Mouse (Mus musculus): ENCODE measurements at regions not wholly inside any gene's neighbourhood (a gene's known extent, or its start where the extent isn't known, plus 50 kb on each side); places are given as distances from the start of the nearest gene placed in this dataset.

DNA sequence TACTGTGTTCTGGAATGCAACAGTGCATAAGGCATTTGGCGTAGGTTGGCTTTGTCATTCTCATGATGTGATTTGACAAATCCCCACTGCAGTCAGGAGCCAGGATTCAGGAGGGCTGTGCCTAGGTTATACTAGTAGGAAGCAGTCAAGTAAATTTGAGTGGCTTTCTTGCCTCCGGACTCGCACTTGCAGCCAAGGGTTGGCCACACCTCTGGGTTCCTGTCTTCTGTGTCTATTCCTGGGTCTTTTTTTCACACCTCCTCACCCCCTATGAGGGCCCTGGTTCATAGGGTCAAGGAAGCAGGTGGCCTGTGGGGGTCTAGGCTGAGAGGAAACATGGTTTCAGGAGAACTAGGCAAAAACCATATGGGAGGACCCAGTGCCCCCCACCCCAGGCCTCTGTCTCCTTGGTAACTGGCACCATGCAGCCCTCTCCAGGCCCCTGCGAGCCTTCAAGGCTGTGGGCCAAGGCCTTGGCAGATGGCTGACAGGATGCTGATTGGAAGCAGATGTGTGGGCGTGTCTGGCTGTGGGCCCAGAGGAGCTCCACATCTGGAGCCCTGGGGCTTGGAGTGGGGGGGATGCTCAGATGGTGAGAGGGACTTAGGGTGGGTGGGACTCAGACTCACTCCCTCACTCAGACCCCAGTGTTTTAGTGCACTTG lies 195.7 kb downstream of the Rgs3 start:
- Histone ChIP-seq H3K27ac (ENCODE audit: insufficient read depth, low read depth, low read length) (no peak overlapping the region), H3K27me3 (ENCODE audit: control insufficient read depth, insufficient read depth, low read length) (no peaks in the 10 kb centered on the region), H3K4me3 (ENCODE audit: low read depth, low read length) (no peak overlapping the region), H3K36me3 (ENCODE audit: control insufficient read depth, insufficient read depth, low read length) (no peaks in the 10 kb centered on the region), H3K4me1 (ENCODE audit: control insufficient read depth, insufficient read depth, insufficient read length, low read length) (no peaks in the 10 kb centered on the region)
- WGBS: 63% methylated on average over 5 of the region's 5 CpGs
- TF ChIP-seq POLR2A (IDR thresholded peaks at IDR 0.05; ENCODE audit: low read depth, low read length) (no peak), CTCF (IDR thresholded peaks at IDR 0.05; ENCODE audit: extremely low read depth, insufficient read length, insufficient replicate concordance, low read depth, low read length) (no peak)

DNA sequence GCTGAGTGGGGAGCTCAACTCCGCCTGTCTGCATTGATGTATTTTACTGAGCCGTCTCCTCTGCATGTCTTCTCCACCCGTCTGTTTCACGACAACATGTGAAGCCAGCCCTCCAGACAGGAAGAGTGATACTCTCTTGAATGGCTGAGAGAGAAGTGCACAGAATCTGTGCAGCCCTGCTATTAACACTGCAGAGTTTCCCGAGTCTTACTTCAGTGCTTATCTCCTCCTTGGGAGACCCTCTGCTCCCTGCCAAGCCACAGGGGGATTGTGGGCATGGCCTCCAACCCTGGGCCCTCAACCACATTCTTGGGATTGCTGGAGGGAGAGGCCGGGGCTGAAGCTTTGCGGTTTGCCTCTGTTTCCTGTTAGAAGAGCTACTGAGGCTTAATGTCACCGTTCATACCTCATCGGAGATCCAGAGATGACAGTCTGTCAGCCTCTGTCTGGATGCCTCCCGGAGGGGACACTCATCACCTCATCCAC lies 197.1 kb downstream of the Rgs3 start:
- H3K27ac ChIP-seq (ENCODE audit: insufficient read depth, low read depth, low read length): no peak overlapping the region
- H3K4me3 ChIP-seq (ENCODE audit: low read depth, low read length): no peak overlapping the region
- peaks cover 2% of the 10 kb centered on the region; the same call in 1 of the 2 replicates for H3K4me1 ChIP-seq (ENCODE audit: control insufficient read depth, insufficient read depth, insufficient read length, low read length)
- WGBS: 40% methylated on average over 10 of the region's 10 CpGs
- H3K36me3 ChIP-seq (ENCODE audit: control insufficient read depth, insufficient read depth, low read length): no peaks in the 10 kb centered on the region
- TF ChIP-seq POLR2A (IDR thresholded peaks at IDR 0.05; ENCODE audit: low read depth, low read length) (no peak), CTCF (IDR thresholded peaks at IDR 0.05; ENCODE audit: extremely low read depth, insufficient read length, insufficient replicate concordance, low read depth, low read length) (no peak)
- no peaks in the 10 kb centered on the region for H3K27me3 ChIP-seq (ENCODE audit: control insufficient read depth, insufficient read depth, low read length)

DNA sequence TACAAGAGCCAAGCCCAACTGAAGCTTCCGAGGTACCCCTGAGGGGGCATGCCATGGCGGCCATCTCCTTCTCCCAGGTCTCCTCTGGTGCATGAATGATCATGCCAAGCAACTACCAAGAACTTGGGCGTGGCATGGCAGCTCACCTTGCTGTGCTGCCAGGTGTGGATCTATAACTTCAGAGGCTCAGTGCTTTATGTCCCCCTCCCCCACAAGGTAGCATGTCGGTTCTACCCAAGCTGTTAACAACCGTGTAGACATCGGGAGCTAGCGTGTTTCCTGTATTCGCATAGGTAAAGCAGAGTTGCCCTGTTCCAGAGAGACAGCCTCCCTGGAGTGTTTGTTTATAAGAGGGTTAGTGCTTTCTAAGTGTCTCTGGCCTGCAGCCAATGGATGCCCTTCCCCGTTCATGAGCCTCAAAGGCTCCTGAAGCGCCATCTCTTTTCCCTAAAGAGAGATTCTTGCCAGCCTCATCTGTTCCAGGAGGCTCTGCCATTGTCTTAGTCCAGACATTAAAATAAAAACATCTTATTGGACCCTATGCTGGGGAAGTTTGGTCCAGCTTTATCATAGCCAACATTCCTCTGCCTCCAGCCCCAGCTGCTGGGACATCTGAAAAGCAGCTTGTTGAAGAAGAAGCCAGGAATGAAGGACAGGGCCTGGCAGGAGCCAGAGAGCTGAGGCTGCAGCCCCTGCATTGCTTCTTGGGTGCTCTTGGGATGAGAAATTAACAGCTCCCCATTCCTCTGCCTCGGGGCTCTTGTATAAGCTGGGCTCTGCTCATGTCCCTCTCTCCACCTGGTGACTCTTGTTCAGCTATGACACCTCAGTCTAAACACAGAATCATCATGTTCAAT lies 201.3 kb downstream of the Rgs3 start:
- no peaks in the 10 kb centered on the region for H3K36me3 ChIP-seq (ENCODE audit: control insufficient read depth, insufficient read depth, low read length)
- no peak overlapping the region for H3K4me3 ChIP-seq (ENCODE audit: low read depth, low read length)
- peaks cover 2% of the 10 kb centered on the region; the same call in 1 of the 2 replicates for H3K4me1 ChIP-seq (ENCODE audit: control insufficient read depth, insufficient read depth, insufficient read length, low read length)
- no peak overlapping the region for H3K27ac ChIP-seq (ENCODE audit: insufficient read depth, low read depth, low read length)
- H3K27me3 ChIP-seq (ENCODE audit: control insufficient read depth, insufficient read depth, low read length): no peaks in the 10 kb centered on the region
- 42% methylated on average over 11 of the region's 11 CpGs for WGBS
- TF ChIP-seq CTCF (IDR thresholded peaks at IDR 0.05; ENCODE audit: extremely low read depth, insufficient read length, insufficient replicate concordance, low read depth, low read length): no peak
- no peak for TF ChIP-seq POLR2A (IDR thresholded peaks at IDR 0.05; ENCODE audit: low read depth, low read length)

DNA sequence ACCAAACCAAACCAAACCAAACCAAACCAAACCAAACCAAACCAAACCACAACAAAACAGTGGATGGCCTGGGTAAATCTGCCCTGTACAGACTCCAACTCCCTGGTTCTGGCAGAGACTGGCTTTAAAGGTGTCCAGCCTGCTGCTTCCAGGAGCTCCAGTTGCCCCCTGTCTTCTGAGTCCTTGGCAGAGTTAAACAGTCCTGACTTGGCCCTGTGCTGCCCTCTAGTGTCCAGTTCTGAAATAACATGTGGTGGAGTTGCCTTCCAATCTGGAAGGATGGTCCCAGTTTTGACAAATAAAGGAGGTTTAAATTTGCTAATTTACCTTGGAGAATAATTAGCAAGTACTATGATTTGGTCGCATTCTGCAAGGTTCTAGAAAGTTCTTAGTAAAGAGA lies 202.0 kb downstream of the Rgs3 start:
- TF ChIP-seq CTCF (IDR thresholded peaks at IDR 0.05; ENCODE audit: extremely low read depth, insufficient read length, insufficient replicate concordance, low read depth, low read length): peak; percentile 81; the same call in 1 of the 2 replicates
- TF ChIP-seq POLR2A (IDR thresholded peaks at IDR 0.05; ENCODE audit: low read depth, low read length): no peak
- no peaks in the 10 kb centered on the region for H3K36me3 ChIP-seq (ENCODE audit: control insufficient read depth, insufficient read depth, low read length)
- 2% methylated on average over 1 of the region's 1 CpGs for WGBS
- H3K4me1 ChIP-seq (ENCODE audit: control insufficient read depth, insufficient read depth, insufficient read length, low read length): peaks cover 2% of the 10 kb centered on the region; the same call in 1 of the 2 replicates
- no peak overlapping the region for H3K4me3 ChIP-seq (ENCODE audit: low read depth, low read length)
- H3K27me3 ChIP-seq (ENCODE audit: control insufficient read depth, insufficient read depth, low read length): no peaks in the 10 kb centered on the region
- H3K27ac ChIP-seq (ENCODE audit: insufficient read depth, low read depth, low read length): no peak overlapping the region

DNA sequence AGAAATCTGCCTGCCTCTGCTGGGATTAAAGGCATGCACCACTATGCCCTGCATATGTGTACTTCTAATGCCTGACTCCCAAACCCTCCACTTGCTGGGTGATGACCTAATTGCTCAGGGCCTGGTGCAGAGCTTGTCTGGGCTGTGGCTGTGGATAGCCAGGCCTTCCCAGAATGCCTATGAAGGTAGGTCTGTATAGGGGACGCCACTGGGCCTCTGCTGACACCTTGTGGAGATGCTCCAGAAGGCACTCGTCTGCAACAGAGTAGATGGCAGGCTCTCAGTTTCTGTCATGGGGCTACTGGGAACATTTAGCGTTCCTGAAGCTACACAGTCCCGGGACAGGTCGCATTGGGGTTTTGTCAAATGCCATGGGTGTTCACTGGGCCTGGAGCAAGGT lies 201.4 kb upstream of the Zfp618 start:
- H3K36me3 ChIP-seq (ENCODE audit: control insufficient read depth, insufficient read depth, low read length): no peaks in the 10 kb centered on the region
- 4% methylated on average over 5 of the region's 5 CpGs for WGBS
- no peaks in the 10 kb centered on the region for H3K27me3 ChIP-seq (ENCODE audit: control insufficient read depth, insufficient read depth, low read length)
- H3K4me3 ChIP-seq (ENCODE audit: low read depth, low read length): no peak overlapping the region
- no peak for TF ChIP-seq POLR2A (IDR thresholded peaks at IDR 0.05; ENCODE audit: low read depth, low read length)
- peak; percentile 83 for TF ChIP-seq CTCF (IDR thresholded peaks at IDR 0.05; ENCODE audit: extremely low read depth, insufficient read length, insufficient replicate concordance, low read depth, low read length)
- H3K27ac ChIP-seq (ENCODE audit: insufficient read depth, low read depth, low read length): no peak overlapping the region
- H3K4me1 ChIP-seq (ENCODE audit: control insufficient read depth, insufficient read depth, insufficient read length, low read length): peaks cover 2% of the 10 kb centered on the region; the same call in 1 of the 2 replicates

DNA sequence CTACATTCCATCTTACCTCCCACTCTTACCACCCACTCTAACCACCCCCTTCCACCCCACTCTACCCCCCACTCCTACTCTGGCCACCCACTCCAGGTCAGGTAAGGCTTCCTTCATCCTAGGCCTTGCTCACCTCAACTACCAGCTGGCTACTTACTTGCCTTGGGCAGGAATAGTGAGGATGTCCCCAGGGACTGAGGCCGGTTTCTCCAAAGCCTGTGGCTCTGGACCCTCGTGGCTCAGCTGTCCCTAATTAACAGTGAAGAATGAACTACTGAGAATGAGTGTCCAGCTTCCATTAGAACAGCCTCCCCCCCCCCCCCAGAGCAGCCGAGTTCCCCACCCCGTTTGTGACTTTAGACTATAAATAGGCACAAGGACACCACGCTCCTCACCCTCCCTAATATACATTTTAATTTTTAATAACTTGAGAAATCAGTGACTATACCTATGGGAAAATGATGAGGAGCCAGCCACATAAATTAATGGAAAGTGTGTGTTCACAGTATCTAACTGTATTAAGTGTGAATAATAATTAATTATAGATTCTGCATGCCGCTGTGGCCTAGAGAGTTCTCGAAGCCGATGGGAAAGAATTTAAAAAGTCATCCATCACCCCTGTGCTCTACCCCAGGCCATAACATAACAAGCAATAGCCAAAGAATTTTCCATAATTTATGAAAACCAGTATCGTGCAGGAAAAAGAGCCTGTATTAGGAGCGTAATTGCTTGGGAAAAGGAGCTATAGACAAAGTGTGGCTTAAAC lies 195.7 kb upstream of the Zfp618 start:
- no peak for TF ChIP-seq POLR2A (IDR thresholded peaks at IDR 0.05; ENCODE audit: low read depth, low read length)
- no peak for TF ChIP-seq CTCF (IDR thresholded peaks at IDR 0.05; ENCODE audit: extremely low read depth, insufficient read length, insufficient replicate concordance, low read depth, low read length)
- 74% methylated on average over 10 of the region's 10 CpGs for WGBS

More for the DNA sequence above, 195.7 kb upstream of the Zfp618 start:
- no peaks in the 10 kb centered on the region for H3K27me3 ChIP-seq (ENCODE audit: control insufficient read depth, insufficient read depth, low read length)
- H3K27ac ChIP-seq (ENCODE audit: insufficient read depth, low read depth, low read length): no peak overlapping the region
- H3K4me1 ChIP-seq (ENCODE audit: control insufficient read depth, insufficient read depth, insufficient read length, low read length): no peaks in the 10 kb centered on the region
- H3K4me3 ChIP-seq (ENCODE audit: low read depth, low read length): no peak overlapping the region
- H3K36me3 ChIP-seq (ENCODE audit: control insufficient read depth, insufficient read depth, low read length): no peaks in the 10 kb centered on the region

Data from small intestine, adult 2 months (tissue).